Mouse (Mus musculus): ENCODE data around the gene Necab3. TPM values are rescaled to one million over a fixed set of nuclear protein-coding genes. Genes with fewer than 3 reads are reported as not detected.

Necab3 gene
- polyA plus RNA-seq (2016; fragmentation: Nextera tagmentation; extraction: Ambion mirVana), result 3.6 and 3.9 TPM in 2 replicates

- Histone ChIP-seq H3K4me1 (peaks cover 42% of the 10 kb centered on the region), H3K36me3 (replicated peaks) (peaks cover 41% of the 10 kb centered on the region), H3K27ac (peak within 1 kb of the TSS; percentile 70), H3K27me3 (ENCODE audit: poor library complexity, severe bottlenecking) (peaks cover 30% of the 10 kb centered on the region), H3K4me3 (peak within 1 kb of the TSS; percentile 47), H3K9me3 (no peaks in the 10 kb centered on the region)
- peak; percentile 54 for DNase-seq (ENCODE audit: extremely low spot score, low spot score)
- WGBS, result 3% methylated on average over 34 of the region's 34 CpGs
Observed at GRCm38 (mm10) chr2:154558264-154559039, at the start of gene Necab3. Necab3 (minus strand) TSS chr2:154558890.

DNA sequence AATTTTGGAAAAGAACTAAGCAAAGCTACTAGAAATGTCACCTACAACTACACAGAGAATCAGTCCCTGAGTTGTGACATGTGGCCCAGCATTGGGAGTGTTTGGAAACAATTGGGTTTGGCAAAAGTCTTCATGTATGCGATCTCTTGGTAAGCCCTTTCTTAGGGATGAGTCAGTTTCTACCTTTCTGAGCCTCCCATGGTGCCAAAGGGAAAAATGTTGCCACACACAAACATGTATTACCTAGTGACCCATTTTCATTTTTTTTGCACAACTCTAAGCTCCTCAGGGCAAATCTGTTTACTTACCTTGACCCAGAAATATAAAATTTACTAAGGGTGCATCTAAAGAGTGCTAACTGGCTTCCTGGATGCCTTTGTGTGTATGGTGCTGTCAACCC is 48.3 kb upstream of the Necab3 start:
- Histone ChIP-seq H3K27ac (no peak overlapping the region), H3K4me1 (peaks cover 16% of the 10 kb centered on the region), H3K27me3 (ENCODE audit: poor library complexity, severe bottlenecking) (peaks cover 6% of the 10 kb centered on the region), H3K36me3 (replicated peaks) (no peaks in the 10 kb centered on the region), H3K9me3 (no peaks in the 10 kb centered on the region), H3K4me3 (no peak overlapping the region)
- 74% methylated on average over 1 of the region's 1 CpGs for WGBS
- no peak for DNase-seq (ENCODE audit: extremely low spot score, low spot score)

GRCm38 (mm10) chr2:154604156-154604555 is 45.5 kb upstream of the Necab3 start:
- Histone ChIP-seq H3K4me3 (peak overlapping the region; percentile 77), H3K36me3 (replicated peaks) (no peaks in the 10 kb centered on the region), H3K9me3 (no peaks in the 10 kb centered on the region), H3K4me1 (peaks cover 16% of the 10 kb centered on the region), H3K27ac (0 out of 2 replicates have a peak overlapping the region, but pooled peaks have one; percentile 51), H3K27me3 (ENCODE audit: poor library complexity, severe bottlenecking) (peaks cover 6% of the 10 kb centered on the region)
- WGBS, result 49% methylated on average over 7 of the region's 7 CpGs
- no peak for DNase-seq (ENCODE audit: extremely low spot score, low spot score)

- H3K27me3 ChIP-seq (ENCODE audit: poor library complexity, severe bottlenecking), result peaks cover 4% of the 10 kb centered on the region
- peak; percentile 90 for DNase-seq (ENCODE audit: extremely low spot score, low spot score)
- H3K36me3 ChIP-seq (replicated peaks), result no peaks in the 10 kb centered on the region
- H3K4me1 ChIP-seq, result peaks cover 16% of the 10 kb centered on the region
- peak within 1 kb of the TSS; percentile 87 for H3K27ac ChIP-seq
- H3K9me3 ChIP-seq, result no peaks in the 10 kb centered on the region
- peak within 1 kb of the TSS; percentile 77 for H3K4me3 ChIP-seq
- WGBS, result 1% methylated on average over 13 of the region's 13 CpGs
Observed at GRCm38 (mm10) chr2:154603638-154604153, 45.0 kb upstream of the Necab3 start, which contains the start of gene Pxmp4. Pxmp4 (minus strand) TSS chr2:154603708.

DNA sequence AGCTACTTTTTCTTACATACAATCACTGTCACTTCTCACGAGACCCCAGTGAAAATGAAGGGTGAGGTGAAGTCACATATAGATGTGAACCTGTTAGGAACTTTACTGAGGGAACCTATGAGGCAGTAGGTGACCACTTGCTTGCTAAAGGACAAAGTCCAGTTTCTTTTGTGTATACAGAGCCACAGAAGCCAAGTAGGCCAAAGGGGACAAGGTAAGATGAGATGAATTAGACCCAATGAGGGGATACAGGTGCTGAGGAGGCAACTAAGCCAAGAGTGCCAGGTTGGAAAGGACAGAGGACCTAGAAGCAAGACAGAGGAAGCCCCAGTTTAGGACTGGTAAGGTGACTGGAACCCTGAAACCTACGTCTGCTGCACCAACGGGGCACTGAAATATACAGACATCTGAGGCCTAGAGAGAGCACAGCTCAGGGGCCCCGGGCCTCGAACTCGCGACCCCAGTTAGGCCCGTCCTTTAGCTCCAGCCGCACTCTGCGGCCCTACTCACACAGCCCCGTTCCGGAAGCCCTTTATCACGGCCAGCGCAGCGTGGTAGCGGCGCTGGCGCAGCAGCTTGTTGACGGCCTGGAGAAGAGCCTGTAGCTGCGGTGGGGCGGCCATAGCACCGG is 44.4 kb upstream of the Necab3 start:
- peak overlapping the region; percentile 87 for H3K27ac ChIP-seq
- peaks cover 16% of the 10 kb centered on the region for H3K4me1 ChIP-seq
- no peak for DNase-seq (ENCODE audit: extremely low spot score, low spot score)
- peak overlapping the region; percentile 77 for H3K4me3 ChIP-seq
- WGBS, result 22% methylated on average over 22 of the region's 22 CpGs
- no peaks in the 10 kb centered on the region for H3K9me3 ChIP-seq
- H3K36me3 ChIP-seq (replicated peaks), result no peaks in the 10 kb centered on the region
- H3K27me3 ChIP-seq (ENCODE audit: poor library complexity, severe bottlenecking), result no peaks in the 10 kb centered on the region

GRCm38 (mm10) chr2:154601324-154601723 is 42.6 kb upstream of the Necab3 start:
- DNase-seq (ENCODE audit: extremely low spot score, low spot score), result no peak
- 78% methylated on average over 3 of the region's 3 CpGs for WGBS

DNA sequence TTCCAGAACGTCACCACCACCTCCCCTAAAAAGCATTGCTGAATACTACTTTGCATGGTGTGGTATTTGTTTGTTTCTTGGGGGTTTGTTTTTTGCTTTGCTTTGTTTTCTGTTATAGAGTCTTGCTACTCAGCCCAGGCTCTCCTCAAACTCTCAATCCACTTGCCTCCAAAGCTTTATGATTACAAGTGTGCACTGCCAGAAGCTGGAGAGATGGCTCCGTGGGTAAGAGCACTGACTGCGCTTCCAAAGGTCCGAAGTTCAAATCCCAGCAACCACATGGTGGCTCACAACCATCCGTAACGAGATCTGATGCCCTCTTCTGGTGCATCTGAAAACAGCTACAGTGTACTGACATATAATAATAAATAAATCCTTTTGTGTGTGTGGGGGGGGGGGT is 41.9 kb upstream of the Necab3 start:
- DNase-seq (ENCODE audit: extremely low spot score, low spot score), result no peak
- H3K4me3 ChIP-seq, result no peak overlapping the region
- H3K4me1 ChIP-seq, result peaks cover 16% of the 10 kb centered on the region
- H3K27me3 ChIP-seq (ENCODE audit: poor library complexity, severe bottlenecking), result no peaks in the 10 kb centered on the region
- WGBS, result 69% methylated on average over 6 of the region's 6 CpGs
- no peaks in the 10 kb centered on the region for H3K9me3 ChIP-seq
- H3K27ac ChIP-seq, result no peak overlapping the region
- H3K36me3 ChIP-seq (replicated peaks), result no peaks in the 10 kb centered on the region

More at GRCm38 (mm10) chr2:154601324-154601723, 42.6 kb upstream of the Necab3 start:
- H3K4me3 ChIP-seq, result no peak overlapping the region
- no peak overlapping the region for H3K27ac ChIP-seq
- peaks cover 16% of the 10 kb centered on the region for H3K4me1 ChIP-seq
- no peaks in the 10 kb centered on the region for H3K36me3 ChIP-seq (replicated peaks)
- no peaks in the 10 kb centered on the region for H3K9me3 ChIP-seq
- no peaks in the 10 kb centered on the region for H3K27me3 ChIP-seq (ENCODE audit: poor library complexity, severe bottlenecking)

GRCm38 (mm10) chr2:154597399-154597798 is 38.7 kb upstream of the Necab3 start:
- Histone ChIP-seq H3K36me3 (replicated peaks) (0 out of 2 replicates have a peak, but pooled peaks cover 3% of the 10 kb centered on the region), H3K4me1 (no peaks in the 10 kb centered on the region), H3K4me3 (no peak overlapping the region), H3K9me3 (no peaks in the 10 kb centered on the region; the same call in 1 of the 2 replicates), H3K27ac (no peak overlapping the region), H3K27me3 (ENCODE audit: poor library complexity, severe bottlenecking) (no peaks in the 10 kb centered on the region)
- no peak for DNase-seq (ENCODE audit: extremely low spot score, low spot score)
- WGBS, result 85% methylated on average over 3 of the region's 3 CpGs

GRCm38 (mm10) chr2:154595775-154596174 is 37.1 kb upstream of the Necab3 start:
- Histone ChIP-seq H3K27me3 (ENCODE audit: poor library complexity, severe bottlenecking) (no peaks in the 10 kb centered on the region), H3K36me3 (replicated peaks) (0 out of 2 replicates have a peak, but pooled peaks cover 3% of the 10 kb centered on the region)
- WGBS, result 85% methylated on average over 5 of the region's 5 CpGs

GRCm38 (mm10) chr2:154593025-154593424 is 34.3 kb upstream of the Necab3 start:
- 0 out of 2 replicates have a peak, but pooled peaks cover 3% of the 10 kb centered on the region for H3K36me3 ChIP-seq (replicated peaks)

More at GRCm38 (mm10) chr2:154595775-154596174, 37.1 kb upstream of the Necab3 start:
- no peaks in the 10 kb centered on the region for H3K4me1 ChIP-seq
- DNase-seq (ENCODE audit: extremely low spot score, low spot score), result no peak
- H3K9me3 ChIP-seq, result no peaks in the 10 kb centered on the region; the same call in 1 of the 2 replicates
- H3K27ac ChIP-seq, result no peak overlapping the region
- H3K4me3 ChIP-seq, result no peak overlapping the region

DNA sequence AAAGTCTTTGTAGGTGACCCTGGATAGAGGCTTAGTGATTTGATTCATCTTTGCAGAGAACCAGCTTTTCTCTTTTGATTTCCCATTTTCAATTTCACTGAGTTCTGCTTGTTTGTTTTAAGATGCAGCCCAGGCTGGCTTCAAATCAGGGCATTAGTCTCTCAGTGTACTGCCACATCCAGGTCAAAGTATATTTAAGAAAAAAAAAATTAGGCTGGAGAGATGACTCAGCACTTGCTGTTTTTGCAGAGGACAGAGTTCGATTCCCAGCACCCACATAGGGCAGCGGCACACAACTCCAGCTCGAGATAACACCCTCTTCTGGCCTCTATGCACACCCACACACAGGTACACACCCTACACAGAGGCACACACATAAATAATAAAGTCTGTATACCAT is 32.5 kb upstream of the Necab3 start:
- DNase-seq (ENCODE audit: extremely low spot score, low spot score), result no peak
- H3K27me3 ChIP-seq (ENCODE audit: poor library complexity, severe bottlenecking), result no peaks in the 10 kb centered on the region
- no peaks in the 10 kb centered on the region for H3K4me1 ChIP-seq
- peaks cover 3% of the 10 kb centered on the region; the same call in 1 of the 2 replicates for H3K36me3 ChIP-seq (replicated peaks)
- H3K4me3 ChIP-seq, result no peak overlapping the region
- 86% methylated on average over 3 of the region's 3 CpGs for WGBS
- no peaks in the 10 kb centered on the region; the same call in 1 of the 2 replicates for H3K9me3 ChIP-seq
- no peak overlapping the region for H3K27ac ChIP-seq

More at GRCm38 (mm10) chr2:154593025-154593424, 34.3 kb upstream of the Necab3 start:
- Histone ChIP-seq H3K9me3 (no peaks in the 10 kb centered on the region; the same call in 1 of the 2 replicates), H3K27ac (no peak overlapping the region), H3K27me3 (ENCODE audit: poor library complexity, severe bottlenecking) (no peaks in the 10 kb centered on the region), H3K4me1 (no peaks in the 10 kb centered on the region), H3K4me3 (no peak overlapping the region)
- WGBS, result 75% methylated on average over 3 of the region's 3 CpGs
- DNase-seq (ENCODE audit: extremely low spot score, low spot score), result no peak

- Histone ChIP-seq H3K4me3 (no peak overlapping the region), H3K27me3 (ENCODE audit: poor library complexity, severe bottlenecking) (no peaks in the 10 kb centered on the region), H3K27ac (no peak overlapping the region), H3K4me1 (peaks cover 15% of the 10 kb centered on the region; the same call in 1 of the 2 replicates), H3K9me3 (no peaks in the 10 kb centered on the region; the same call in 1 of the 2 replicates), H3K36me3 (replicated peaks) (peaks cover 3% of the 10 kb centered on the region; the same call in 1 of the 2 replicates)
- 81% methylated on average over 4 of the region's 4 CpGs for WGBS
- DNase-seq (ENCODE audit: extremely low spot score, low spot score), result no peak
Observed at GRCm38 (mm10) chr2:154589051-154589450, 30.4 kb upstream of the Necab3 start.

All from forebrain, embryonic 10.5 days (tissue).